Mouse (Mus musculus): ENCODE measurements around the gene Rad23a.

DNA sequence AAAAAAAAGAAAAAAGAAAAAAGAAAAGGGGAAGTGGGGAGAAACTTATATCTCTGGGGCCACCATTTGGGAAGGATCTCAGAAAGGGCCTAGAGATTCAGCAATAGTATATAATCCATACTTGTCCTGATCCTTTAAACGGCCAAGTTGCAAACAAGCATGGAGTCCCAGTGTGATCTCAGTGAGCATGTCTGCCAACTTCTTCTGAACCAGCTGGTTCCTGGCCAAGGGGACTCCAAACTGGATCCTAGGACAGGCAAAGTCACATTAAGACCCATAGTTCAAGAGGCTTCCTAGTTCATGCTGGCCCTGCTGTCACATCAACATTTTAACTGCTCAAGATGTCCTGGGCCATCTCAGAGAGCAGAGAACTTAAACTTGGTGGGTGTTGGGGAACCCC lies 48.7 kb upstream of the Rad23a start:
- TF ChIP-seq EP300 (optimal IDR thresholded peaks at IDR 0.05) (no peak), CTCF (IDR thresholded peaks at IDR 0.05; ENCODE audit: low read depth) (no peak)

All from stomach, postnatal 0 days (tissue).